Mouse (Mus musculus): ENCODE measurements around the gene Prss50. TPM values are rescaled to one million over a fixed set of nuclear protein-coding genes. Genes with fewer than 3 reads are reported as not detected.

Gene Prss50
- polyA plus RNA-seq, 1 experiment: 6.9 TPM

- 88% methylated on average over 4 of the region's 4 CpGs for WGBS
- Histone ChIP-seq H3K4me3 (replicated peaks; ENCODE audit: control insufficient read depth, low read depth, low read length) (no peak overlapping the region), H3K4me1 (ENCODE audit: control insufficient read depth, insufficient read depth, low read length) (no peaks in the 10 kb centered on the region), H3K27ac (ENCODE audit: control insufficient read depth, insufficient read depth, low read depth, low read length, poor library complexity) (no peak overlapping the region)
- TF ChIP-seq POLR2A (IDR thresholded peaks at IDR 0.05; ENCODE audit: borderline replicate concordance, control insufficient read depth, low read depth, low read length) (no peak), CTCF (IDR thresholded peaks at IDR 0.05; ENCODE audit: control insufficient read depth, insufficient read depth, low read length) (no peak)
Measured at GRCm38 (mm10) chr9:110902271-110902670, 44.5 kb downstream of the Prss50 start.

- TF ChIP-seq CTCF (IDR thresholded peaks at IDR 0.05; ENCODE audit: control insufficient read depth, insufficient read depth, low read length) (no peak), POLR2A (IDR thresholded peaks at IDR 0.05; ENCODE audit: borderline replicate concordance, control insufficient read depth, low read depth, low read length) (no peak)
- H3K4me3 ChIP-seq (replicated peaks; ENCODE audit: control insufficient read depth, low read depth, low read length): no peak overlapping the region
- no peak overlapping the region for H3K27ac ChIP-seq (ENCODE audit: control insufficient read depth, insufficient read depth, low read depth, low read length, poor library complexity)
- no peaks in the 10 kb centered on the region for H3K4me1 ChIP-seq (ENCODE audit: control insufficient read depth, insufficient read depth, low read length)
- WGBS: 88% methylated on average over 11 of the region's 11 CpGs
Measured at GRCm38 (mm10) chr9:110907201-110907837, 49.6 kb downstream of the Prss50 start.

- no peak overlapping the region for H3K27ac ChIP-seq (ENCODE audit: control insufficient read depth, insufficient read depth, low read depth, low read length, poor library complexity)
Measured at GRCm38 (mm10) chr9:110907838-110908630, 50.3 kb downstream of the Prss50 start.

GRCm38 (mm10) chr9:110908631-110909016 is 50.9 kb downstream of the Prss50 start:
- no peaks in the 10 kb centered on the region for H3K4me1 ChIP-seq (ENCODE audit: control insufficient read depth, insufficient read depth, low read length)
- no peak overlapping the region for H3K4me3 ChIP-seq (replicated peaks; ENCODE audit: control insufficient read depth, low read depth, low read length)
- no peak overlapping the region for H3K27ac ChIP-seq (ENCODE audit: control insufficient read depth, insufficient read depth, low read depth, low read length, poor library complexity)
- 82% methylated on average over 3 of the region's 3 CpGs for WGBS
- TF ChIP-seq POLR2A (IDR thresholded peaks at IDR 0.05; ENCODE audit: borderline replicate concordance, control insufficient read depth, low read depth, low read length) (no peak), CTCF (IDR thresholded peaks at IDR 0.05; ENCODE audit: control insufficient read depth, insufficient read depth, low read length) (no peak)

More at GRCm38 (mm10) chr9:110907838-110908630, 50.3 kb downstream of the Prss50 start:
- TF ChIP-seq POLR2A (IDR thresholded peaks at IDR 0.05; ENCODE audit: borderline replicate concordance, control insufficient read depth, low read depth, low read length) (no peak), CTCF (IDR thresholded peaks at IDR 0.05; ENCODE audit: control insufficient read depth, insufficient read depth, low read length) (no peak)
- 68% methylated on average over 4 of the region's 4 CpGs for WGBS
- Histone ChIP-seq H3K4me1 (ENCODE audit: control insufficient read depth, insufficient read depth, low read length) (no peaks in the 10 kb centered on the region), H3K4me3 (replicated peaks; ENCODE audit: control insufficient read depth, low read depth, low read length) (no peak overlapping the region)

- Histone ChIP-seq H3K27ac (ENCODE audit: control insufficient read depth, insufficient read depth, low read depth, low read length, poor library complexity) (no peak overlapping the region), H3K4me3 (replicated peaks; ENCODE audit: control insufficient read depth, low read depth, low read length) (no peak overlapping the region), H3K4me1 (ENCODE audit: control insufficient read depth, insufficient read depth, low read length) (no peaks in the 10 kb centered on the region)
- 38% methylated on average over 6 of the region's 6 CpGs for WGBS
- TF ChIP-seq POLR2A (IDR thresholded peaks at IDR 0.05; ENCODE audit: borderline replicate concordance, control insufficient read depth, low read depth, low read length): no peak
- no peak for TF ChIP-seq CTCF (IDR thresholded peaks at IDR 0.05; ENCODE audit: control insufficient read depth, insufficient read depth, low read length)
Measured at GRCm38 (mm10) chr9:110909371-110909967, 51.7 kb downstream of the Prss50 start.

Other genes starting within 250 kb of the Prss50 start
- gene Nradd, start 233.5 kb upstream of the Prss50 start, polyA plus RNA-seq (2011; ENCODE audit: insufficient read depth, insufficient read length, low replicate concordance, missing spikeins): 13.3 and 23.7 TPM in 2 replicates
- gene Nbeal2, start 203.8 kb upstream of the Prss50 start, polyA plus RNA-seq (2011; ENCODE audit: insufficient read depth, insufficient read length, low replicate concordance, missing spikeins): 46.2 and 119 TPM in 2 replicates
- 90.8 and 168 TPM in 2 replicates for gene Ccdc12, start 201.5 kb upstream of the Prss50 start, polyA plus RNA-seq (2011; ENCODE audit: insufficient read depth, insufficient read length, low replicate concordance, missing spikeins)
- gene Myl3, start 116.1 kb upstream of the Prss50 start, polyA plus RNA-seq (2011; ENCODE audit: insufficient read depth, insufficient read length, low replicate concordance, missing spikeins): 2.2 and 4.2 TPM in 2 replicates
- 9.1 and 10.1 TPM in 2 replicates for gene Pth1r, start 110.8 kb upstream of the Prss50 start, polyA plus RNA-seq (2011; ENCODE audit: insufficient read depth, insufficient read length, low replicate concordance, missing spikeins)
- not detected in 2 replicates for gene Prss42, start 59.8 kb upstream of the Prss50 start, polyA plus RNA-seq (2011; ENCODE audit: insufficient read depth, insufficient read length, low replicate concordance, missing spikeins)
- gene Prss44, start 44.0 kb upstream of the Prss50 start, polyA plus RNA-seq (2011; ENCODE audit: insufficient read depth, insufficient read length, low replicate concordance, missing spikeins): not detected in 2 replicates
- gene Prss43, start 31.3 kb upstream of the Prss50 start, polyA plus RNA-seq (2011; ENCODE audit: insufficient read depth, insufficient read length, low replicate concordance, missing spikeins): not detected in 2 replicates
- gene Prss45, start 23.4 kb upstream of the Prss50 start, polyA plus RNA-seq (2011; ENCODE audit: insufficient read depth, insufficient read length, low replicate concordance, missing spikeins): not detected in 2 replicates
- gene Prss46, start 13.5 kb upstream of the Prss50 start, polyA plus RNA-seq (2011; ENCODE audit: insufficient read depth, insufficient read length, low replicate concordance, missing spikeins): not detected in 2 replicates
- 5.3 and 8.5 TPM in 2 replicates for gene Als2cl, start 21.9 kb downstream of the Prss50 start, polyA plus RNA-seq (2011; ENCODE audit: insufficient read depth, insufficient read length, low replicate concordance, missing spikeins)
- 0.81 and 1.2 TPM in 2 replicates for gene Tmie, start 22.1 kb downstream of the Prss50 start, polyA plus RNA-seq (2011; ENCODE audit: insufficient read depth, insufficient read length, low replicate concordance, missing spikeins)
- not detected in 2 replicates for gene Fam240a, start 58.9 kb downstream of the Prss50 start, polyA plus RNA-seq (2011; ENCODE audit: insufficient read depth, insufficient read length, low replicate concordance, missing spikeins)
- 46.1 TPM in 1 of 2 replicates, not detected in the other for gene Tdgf1, start 88.2 kb downstream of the Prss50 start, polyA plus RNA-seq (2011; ENCODE audit: insufficient read depth, insufficient read length, low replicate concordance, missing spikeins)
- gene Lrrc2, start 93.6 kb downstream of the Prss50 start, polyA plus RNA-seq (2011; ENCODE audit: insufficient read depth, insufficient read length, low replicate concordance, missing spikeins): 2.5 TPM in 1 of 2 replicates, not detected in the other
- 0.75 and 0.93 TPM in 2 replicates for gene Rtp3, start 132.6 kb downstream of the Prss50 start, polyA plus RNA-seq (2011; ENCODE audit: insufficient read depth, insufficient read length, low replicate concordance, missing spikeins)
- 633 and 1,953 TPM in 2 replicates for gene Ltf, start 161.3 kb downstream of the Prss50 start, polyA plus RNA-seq (2011; ENCODE audit: insufficient read depth, insufficient read length, low replicate concordance, missing spikeins)
- 9.2 and 10.4 TPM in 2 replicates for gene Ccrl2, start 199.6 kb downstream of the Prss50 start, polyA plus RNA-seq (2011; ENCODE audit: insufficient read depth, insufficient read length, low replicate concordance, missing spikeins)